Mouse (Mus musculus): Measurements from ENCODE around the gene Rae1.

Rae1 gene

GRCm38 (mm10) chr2:172999630-173000284 lies at the start of gene Rae1:
TSS of gene Rae1 (plus strand) at chr2:173000117.
- peak; percentile 99 for DNase-seq (ENCODE audit: low spot score)

DNA sequence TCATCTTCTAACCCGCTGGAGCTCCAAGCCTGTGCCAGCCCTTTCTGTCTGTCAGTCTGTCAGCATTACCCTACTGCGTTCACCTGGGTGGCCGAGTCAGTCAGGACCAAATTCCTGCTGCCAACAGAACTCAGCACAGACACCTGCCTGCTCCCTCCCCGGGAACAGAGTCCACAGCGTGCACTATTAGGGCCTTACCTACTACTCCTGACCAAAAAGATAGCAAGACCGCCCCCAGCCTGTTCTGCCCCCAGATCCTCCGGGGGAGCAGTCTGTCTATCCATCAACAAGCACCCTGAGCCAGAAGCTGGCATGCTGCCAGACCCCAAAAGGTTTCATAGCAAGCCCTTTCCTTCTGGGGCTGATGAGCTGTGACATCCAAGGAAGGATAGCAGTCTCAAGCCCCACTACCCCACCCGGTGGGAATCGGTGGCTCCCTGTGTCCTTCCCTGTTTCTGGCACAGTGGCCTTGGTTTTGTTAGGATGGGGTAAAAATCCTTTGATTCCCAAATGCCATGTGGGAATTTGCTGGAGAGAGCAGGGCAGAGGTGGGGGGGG lies 49.7 kb upstream of the Rae1 start:
- no peak for DNase-seq (ENCODE audit: low spot score)

- DNase-seq (ENCODE audit: low spot score), result no peak
Measured at GRCm38 (mm10) chr2:172950722-172951121, 49.2 kb upstream of the Rae1 start.

DNA sequence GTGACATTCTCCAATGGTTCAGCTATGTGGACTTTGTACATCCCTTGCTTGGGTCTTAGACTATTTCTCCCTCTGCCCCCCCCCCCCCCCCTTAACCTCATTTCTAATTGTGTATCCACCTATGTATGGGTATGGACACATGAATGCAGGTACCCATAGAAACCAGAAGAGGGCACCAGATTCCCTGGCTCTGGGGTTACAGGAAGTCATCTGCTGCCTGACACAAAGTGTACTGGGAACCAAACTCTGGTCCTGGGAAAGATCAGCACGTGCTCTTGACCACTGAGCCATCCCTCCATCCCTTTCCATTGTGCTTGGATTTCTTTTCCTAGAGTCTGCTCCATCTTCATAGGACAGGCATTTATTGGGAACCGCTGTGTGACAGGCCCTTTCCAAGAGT lies 47.9 kb upstream of the Rae1 start:
- DNase-seq (ENCODE audit: low spot score), result no peak

GRCm38 (mm10) chr2:172958579-172958978 lies 41.3 kb upstream of the Rae1 start:
- DNase-seq (ENCODE audit: low spot score), result no peak

DNA sequence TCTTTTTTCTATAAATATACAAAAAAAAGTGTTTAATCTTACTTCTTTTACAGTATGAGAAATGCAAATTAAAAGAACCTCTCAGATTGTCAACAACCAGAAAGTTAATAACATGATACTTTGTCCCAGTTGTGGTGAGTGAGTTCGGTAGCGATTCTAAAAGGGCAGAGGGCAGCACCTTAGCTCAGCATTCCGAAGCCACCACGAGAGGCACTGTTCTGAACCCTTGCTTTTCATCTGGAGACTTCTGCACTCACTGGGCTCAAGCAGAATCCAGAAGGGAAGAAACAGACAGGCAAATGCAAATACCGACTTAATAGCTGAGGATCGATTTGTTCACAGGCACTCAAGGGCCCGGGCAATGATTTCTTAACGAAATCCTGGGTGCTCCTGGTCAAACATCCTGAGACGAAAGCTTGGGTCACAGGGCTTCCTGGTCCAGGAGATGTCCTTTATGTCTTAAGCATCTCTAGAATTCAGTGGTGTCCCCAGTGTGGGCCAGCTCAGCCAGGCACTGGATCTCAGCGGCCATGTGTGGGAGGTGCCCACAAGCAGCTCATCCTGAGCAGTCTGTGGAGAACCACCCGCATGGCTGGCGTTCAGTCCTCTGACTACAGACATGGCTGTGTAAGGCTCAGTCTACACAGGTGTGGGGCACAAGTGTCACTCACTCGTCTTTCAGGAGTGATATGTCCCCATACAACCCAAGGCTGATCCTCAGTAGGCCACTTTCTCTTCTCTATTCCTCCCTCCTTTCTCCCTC lies 40.7 kb upstream of the Rae1 start:
- no peak for DNase-seq (ENCODE audit: low spot score)

DNA sequence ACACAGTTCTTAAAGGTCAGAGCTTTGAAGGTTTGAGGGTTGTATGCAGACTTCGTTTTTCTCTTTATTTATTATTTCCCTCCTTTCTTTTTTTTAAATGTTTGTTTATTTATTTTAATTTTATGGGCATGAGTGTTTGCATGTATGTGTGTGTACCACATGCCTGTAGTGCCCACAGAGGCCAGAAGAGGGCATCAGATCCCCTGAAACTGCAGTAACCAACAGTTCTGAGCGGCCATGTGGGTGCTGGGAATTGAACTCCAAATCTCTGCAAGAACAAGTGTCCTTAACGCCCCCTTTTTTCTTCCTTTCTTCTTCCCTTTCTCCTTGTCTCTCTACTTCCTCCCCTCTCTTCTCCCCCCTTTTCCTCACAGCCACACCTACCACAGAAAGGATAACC lies 39.6 kb upstream of the Rae1 start:
- no peak for DNase-seq (ENCODE audit: low spot score)

- no peak for DNase-seq (ENCODE audit: low spot score)
Measured at GRCm38 (mm10) chr2:172961211-172961610, 38.7 kb upstream of the Rae1 start.

GRCm38 (mm10) chr2:172965249-172965648 lies 34.7 kb upstream of the Rae1 start:
- no peak for DNase-seq (ENCODE audit: low spot score)

GRCm38 (mm10) chr2:172966480-172966879 lies 33.4 kb upstream of the Rae1 start:
- no peak for DNase-seq (ENCODE audit: low spot score)

GRCm38 (mm10) chr2:172971865-172972264 lies 28.1 kb upstream of the Rae1 start:
- DNase-seq (ENCODE audit: low spot score), result no peak

DNA sequence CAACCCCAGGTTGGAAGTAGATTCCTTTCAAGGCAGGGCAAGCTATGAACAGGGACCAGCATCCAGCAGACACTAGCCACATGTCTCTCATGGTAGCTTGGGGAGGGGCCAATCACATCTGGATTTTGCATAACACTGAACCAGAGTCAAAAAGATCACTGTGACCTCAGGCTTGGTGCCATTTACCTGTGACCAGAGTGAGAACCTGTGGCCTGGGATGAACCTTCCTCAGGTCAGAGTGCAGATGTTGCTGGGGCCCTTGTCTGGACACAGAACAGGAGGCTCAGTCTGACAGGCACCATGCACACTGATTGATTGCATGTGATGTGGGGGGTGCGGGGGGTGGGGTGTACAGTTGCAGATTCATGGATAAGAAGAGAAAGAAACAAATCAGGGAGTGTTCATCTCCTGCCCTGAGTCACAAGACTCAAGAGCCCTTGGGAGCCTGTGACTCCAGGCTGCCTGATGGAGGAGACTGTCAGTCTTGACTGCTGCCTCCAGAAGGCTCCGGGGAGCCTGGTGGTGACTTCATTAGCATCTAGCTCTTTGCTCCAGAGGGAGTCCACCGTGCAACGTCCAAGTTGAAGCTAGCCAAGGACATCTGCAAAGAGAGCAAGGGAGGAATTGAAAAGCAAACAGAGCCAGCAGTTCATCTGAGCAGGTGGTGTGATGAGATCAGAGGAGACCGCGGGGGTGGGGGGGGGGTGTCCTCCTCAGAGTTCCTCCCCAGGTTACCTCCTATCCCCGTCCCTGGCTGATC lies 25.9 kb upstream of the Rae1 start:
- DNase-seq (ENCODE audit: low spot score), result peak; percentile 85

- DNase-seq (ENCODE audit: low spot score), result peak; percentile 83
Measured at GRCm38 (mm10) chr2:172974701-172975100, 25.2 kb upstream of the Rae1 start.

- DNase-seq (ENCODE audit: low spot score), result peak; percentile 43
Measured at GRCm38 (mm10) chr2:172975159-172975558, 24.8 kb upstream of the Rae1 start.

GRCm38 (mm10) chr2:172976661-172977238 lies 23.2 kb upstream of the Rae1 start:
- DNase-seq (ENCODE audit: low spot score), result no peak

GRCm38 (mm10) chr2:172977409-172978130 lies 22.3 kb upstream of the Rae1 start, which contains the start of gene Spo11:
TSS of gene Spo11 (plus strand) at chr2:172977700.
- no peak for DNase-seq (ENCODE audit: low spot score)

DNA sequence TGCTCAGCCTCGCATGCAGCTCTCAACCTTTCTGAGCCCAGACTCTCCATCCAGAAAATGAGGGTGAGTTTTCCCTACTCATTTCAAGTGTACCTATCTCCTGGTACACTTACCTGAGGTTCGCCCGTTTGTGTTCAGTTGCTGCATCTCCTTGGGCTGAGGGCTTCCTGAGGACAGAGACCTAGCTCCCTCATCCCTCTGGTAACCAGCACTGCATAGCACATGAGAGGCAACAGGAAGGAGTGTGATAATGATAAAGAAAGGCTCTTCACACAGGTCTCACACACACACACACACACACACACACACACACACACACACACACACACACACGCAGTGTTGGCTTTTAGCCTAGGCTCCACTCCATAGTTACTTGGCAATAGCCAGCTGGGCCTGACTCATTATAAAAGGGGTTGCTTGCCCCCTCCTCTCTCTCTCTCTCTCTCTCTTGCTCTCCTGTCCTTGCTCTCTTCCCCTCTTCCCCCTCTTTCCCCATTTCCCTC lies 21.7 kb upstream of the Rae1 start:
- DNase-seq (ENCODE audit: low spot score), result no peak

DNA sequence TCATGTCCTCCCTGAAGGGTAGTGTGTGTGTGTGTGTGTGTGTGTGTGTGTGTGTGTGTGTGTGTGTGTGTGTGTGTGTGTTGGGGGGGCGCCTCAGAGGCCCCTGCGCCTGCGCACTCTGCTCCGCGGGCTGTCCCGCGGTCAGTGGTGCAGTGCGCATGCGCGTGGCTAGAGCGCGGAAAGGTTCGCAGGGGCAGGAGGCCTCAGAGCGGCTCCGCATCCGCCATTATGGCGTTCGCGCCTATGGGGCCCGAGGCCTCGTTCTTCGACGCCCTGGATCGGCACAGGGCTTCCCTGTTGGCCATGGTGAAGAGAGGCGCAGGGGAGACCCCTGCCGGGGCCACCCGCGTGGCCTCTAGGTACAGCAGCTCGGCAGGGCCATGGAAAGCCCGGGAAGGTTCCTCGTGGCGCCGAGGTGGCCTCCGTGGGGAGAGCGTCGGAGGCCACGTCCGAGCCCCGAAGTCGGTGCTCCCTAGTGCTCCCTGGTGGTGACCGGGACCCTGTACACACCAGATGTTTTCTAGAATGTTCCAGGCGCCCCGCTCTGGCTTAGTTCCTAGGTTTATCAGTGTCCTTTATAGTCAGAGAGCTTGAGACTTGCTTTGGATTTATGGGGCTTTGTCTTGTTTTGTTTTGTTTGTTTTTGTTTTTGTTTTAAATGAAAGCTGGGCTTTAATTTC lies 20.1 kb upstream of the Rae1 start:
- no peak for DNase-seq (ENCODE audit: low spot score)

DNA sequence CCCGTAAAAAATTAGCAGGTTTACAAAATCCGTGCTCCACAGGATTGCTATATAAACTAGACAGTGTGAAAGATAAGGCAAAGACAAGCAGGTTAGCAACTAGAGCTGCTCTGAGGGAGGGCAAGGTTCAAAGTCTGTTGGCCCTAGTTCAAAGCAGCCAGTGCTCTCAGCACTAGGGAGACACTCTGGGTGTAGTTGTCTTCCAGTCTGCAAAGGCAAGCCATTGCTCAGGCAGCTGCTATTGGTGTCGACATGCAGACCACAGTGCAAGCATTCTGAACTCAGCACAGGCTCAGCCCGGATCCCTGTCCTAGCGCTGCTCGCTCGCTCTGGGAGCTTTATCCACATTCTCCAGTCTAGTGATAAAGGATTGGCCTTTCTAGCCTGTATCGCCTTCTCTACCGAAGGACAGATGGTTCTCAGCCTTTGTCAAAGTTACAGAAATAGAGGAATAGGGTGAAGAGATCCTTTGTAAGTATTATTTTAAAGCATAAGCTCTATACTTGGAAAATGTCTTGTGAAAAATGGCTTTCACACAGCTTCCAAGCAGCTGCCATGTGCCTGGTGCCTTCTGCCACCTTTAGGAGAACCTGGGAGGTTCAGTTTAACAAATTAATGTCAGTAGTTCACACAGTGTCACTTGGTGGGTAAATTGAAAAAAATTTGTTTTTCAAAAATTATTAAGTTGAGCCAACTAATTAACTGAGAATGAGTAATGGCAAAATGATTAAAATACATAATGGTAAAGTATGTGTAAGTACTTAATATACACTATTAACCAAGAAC lies 16.9 kb upstream of the Rae1 start:
- DNase-seq (ENCODE audit: low spot score), result no peak

GRCm38 (mm10) chr2:172990161-172990560 lies 9.8 kb upstream of the Rae1 start:
- no peak for DNase-seq (ENCODE audit: low spot score)
